9 mouse cellular contexts compared by ENCODE assay signal in the genomic region with DNA sequence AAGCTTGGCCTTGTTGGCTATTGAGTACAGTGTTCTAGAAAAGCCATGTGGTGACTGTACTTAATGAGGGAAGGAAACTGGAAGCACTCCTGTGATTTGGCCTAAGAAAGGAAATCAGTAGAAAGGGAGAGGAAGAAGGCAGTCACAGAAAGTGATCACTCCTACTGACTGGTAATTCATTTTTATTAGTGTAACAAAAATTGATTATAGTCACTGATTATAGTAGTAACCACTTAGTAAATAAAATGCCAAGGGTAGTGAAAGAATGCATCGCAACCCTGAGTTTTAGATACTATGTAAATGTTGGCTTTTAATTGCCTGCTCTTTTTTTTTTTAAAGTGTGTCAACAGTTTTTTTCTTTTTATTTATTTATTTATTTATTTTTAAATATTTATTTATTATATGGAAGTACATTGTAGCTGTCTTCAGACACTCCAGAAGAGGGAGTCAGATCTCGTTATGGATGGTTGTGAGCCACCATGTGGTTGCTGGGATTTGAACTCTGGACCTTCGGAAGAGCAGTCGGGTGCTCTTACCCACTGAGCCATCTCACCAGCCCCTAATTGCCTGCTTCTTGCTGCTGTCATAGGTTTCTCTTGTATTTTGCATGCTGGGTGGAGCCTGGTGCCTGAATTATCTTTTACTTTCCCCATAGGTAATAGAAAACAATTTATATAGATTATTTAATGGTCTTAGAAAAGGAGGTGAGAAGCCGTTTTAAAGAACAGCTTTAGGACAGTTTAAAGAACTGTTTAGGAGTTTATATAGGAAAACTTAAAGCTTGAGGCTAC. TPM values are rescaled to one million over a fixed set of nuclear protein-coding genes. Genes with fewer than 3 reads are reported as not detected.
DNase-seq lines count a peak whose midpoint lies in the region; ATAC-seq and TF ChIP-seq lines count a peak whose summit lies in the region.
"Had no signal": no experiment of that assay in that cellular context is flagged by ENCODE, and none has a peak within 500 bp of the region (broad histone marks: within the 10 kb centered on the region; RNA-seq: fewer than 3 reads in every experiment).

No protein-coding gene starts in this region.

- peak overlapping the region; percentile 79 for H3K4me2 ChIP-seq in heart, postnatal 0 days (ENCODE audit: low read depth, low read length)
- peak overlapping the region; percentile 81 for H3K4me2 ChIP-seq in embryonic facial prominence, embryonic 13.5 days
- H3K4me2 ChIP-seq in intestine, embryonic 14.5 days (ENCODE audit: low read length) = peak overlapping the region; percentile 98
- peak overlapping the region; percentile 75 for H3K4me2 ChIP-seq in midbrain, embryonic 15.5 days

- TF ChIP-seq EP300 in heart, postnatal 0 days (IDR thresholded peaks at IDR 0.05; ENCODE audit: low read depth) = no peak

- 63% methylated on average over 5 of the region's 5 CpGs for WGBS in heart, postnatal 0 days
- 84% methylated on average over 5 of the region's 5 CpGs for WGBS in embryonic facial prominence, embryonic 13.5 days
- WGBS in intestine, embryonic 14.5 days = 73% methylated on average over 5 of the region's 5 CpGs
- WGBS in midbrain, embryonic 15.5 days = 75% methylated on average over 5 of the region's 5 CpGs

- no peaks in the 10 kb centered on the region for H3K9me3 ChIP-seq in heart, postnatal 0 days (replicated peaks; ENCODE audit: control insufficient read depth, low read length)
- H3K9me3 ChIP-seq in embryonic facial prominence, embryonic 13.5 days = no peaks in the 10 kb centered on the region
- H3K9me3 ChIP-seq in intestine, embryonic 14.5 days (ENCODE audit: control insufficient read depth, low read length) = no peaks in the 10 kb centered on the region
- no peaks in the 10 kb centered on the region for H3K9me3 ChIP-seq in midbrain, embryonic 15.5 days

- no peak for TF ChIP-seq CTCF in heart, postnatal 0 days (IDR thresholded peaks at IDR 0.05; ENCODE audit: low read depth)

- peaks cover 56% of the 10 kb centered on the region for H3K4me1 ChIP-seq in heart, postnatal 0 days (ENCODE audit: control insufficient read depth, insufficient read depth)
- H3K4me1 ChIP-seq in embryonic facial prominence, embryonic 13.5 days = peaks cover 53% of the 10 kb centered on the region
- peaks cover 49% of the 10 kb centered on the region for H3K4me1 ChIP-seq in intestine, embryonic 14.5 days (replicated peaks; ENCODE audit: control insufficient read depth, insufficient read depth, low read length)
- H3K4me1 ChIP-seq in midbrain, embryonic 15.5 days = peaks cover 55% of the 10 kb centered on the region

- ATAC-seq in heart, postnatal 0 days (ENCODE audit: insufficient read depth, low read depth) = no peak
- ATAC-seq in embryonic facial prominence, embryonic 13.5 days (ENCODE audit: insufficient number of reproducible peaks, insufficient read depth, low FRiP score, low TSS enrichment, low read depth) = no peak
- ATAC-seq in intestine, embryonic 14.5 days (replicated peaks; ENCODE audit: low FRiP score, low TSS enrichment, low read depth) = no peak
- no peak for ATAC-seq in midbrain, embryonic 15.5 days (replicated peaks)

- no peak for DNase-seq in heart, postnatal 0 days (ENCODE audit: low spot score)
- DNase-seq in heart, postnatal 10 days = no peak
- DNase-seq in intestine, embryonic 14.5 days (ENCODE audit: low spot score) = no peak
- no peak for DNase-seq in Muller cell, postnatal 12 days (ENCODE audit: inconsistent ontology term)
- DNase-seq in left cerebral cortex, postnatal 25 days (ENCODE audit: low spot score in 2 of 2) = no peak
- DNase-seq in urinary bladder, adult 18-20 months (ENCODE audit: low spot score in 2 of 2) = no peak
- DNase-seq: kidney, postnatal 10 days had no signal

- no peak overlapping the region for H3K9ac ChIP-seq in heart, postnatal 0 days (replicated peaks; ENCODE audit: low read depth, low read length)
- no peak overlapping the region for H3K9ac ChIP-seq in embryonic facial prominence, embryonic 13.5 days
- no peak overlapping the region for H3K9ac ChIP-seq in intestine, embryonic 14.5 days (ENCODE audit: low read length)
- H3K9ac ChIP-seq in midbrain, embryonic 15.5 days = 0 out of 2 replicates have a peak overlapping the region, but pooled peaks have one; percentile 17

- H3K27me3 ChIP-seq in heart, postnatal 0 days (ENCODE audit: control insufficient read depth, insufficient read depth, low read length) = no peaks in the 10 kb centered on the region
- H3K27me3 ChIP-seq in embryonic facial prominence, embryonic 13.5 days = no peaks in the 10 kb centered on the region
- no peaks in the 10 kb centered on the region for H3K27me3 ChIP-seq in intestine, embryonic 14.5 days (replicated peaks; ENCODE audit: control insufficient read depth, insufficient read depth, low read length)
- H3K27me3 ChIP-seq in midbrain, embryonic 15.5 days (replicated peaks) = no peaks in the 10 kb centered on the region

- peak overlapping the region; percentile 80; the same call in 1 of the 2 replicates for H3K4me3 ChIP-seq in heart, postnatal 0 days (ENCODE audit: low read depth, low read length)
- H3K4me3 ChIP-seq in embryonic facial prominence, embryonic 13.5 days = peak overlapping the region; percentile 68; the same call in 1 of the 2 replicates
- H3K4me3 ChIP-seq in intestine, embryonic 14.5 days (ENCODE audit: low read depth, low read length) = peak overlapping the region; percentile 72
- peak overlapping the region; percentile 95 for H3K4me3 ChIP-seq in midbrain, embryonic 15.5 days

- no peak overlapping the region for H3K27ac ChIP-seq in heart, postnatal 0 days (ENCODE audit: low read depth)
- H3K27ac ChIP-seq in embryonic facial prominence, embryonic 13.5 days = no peak overlapping the region
- no peak overlapping the region for H3K27ac ChIP-seq in intestine, embryonic 14.5 days (ENCODE audit: low read depth)
- no peak overlapping the region for H3K27ac ChIP-seq in midbrain, embryonic 15.5 days

- H3K36me3 ChIP-seq in heart, postnatal 0 days (replicated peaks; ENCODE audit: control insufficient read depth, insufficient read depth, low read length) = 0 out of 2 replicates have a peak, but pooled peaks cover 5% of the 10 kb centered on the region
- H3K36me3 ChIP-seq in embryonic facial prominence, embryonic 13.5 days = peaks cover 19% of the 10 kb centered on the region
- H3K36me3 ChIP-seq in intestine, embryonic 14.5 days (ENCODE audit: control insufficient read depth, insufficient read depth, low read length) = peaks cover 24% of the 10 kb centered on the region
- no peaks in the 10 kb centered on the region for H3K36me3 ChIP-seq in midbrain, embryonic 15.5 days (replicated peaks)

- intact Hi-C loops in heart, postnatal 10 days (cut with DNase I) = loop anchor here (2.0 kb wide), 1 partner anchor 31 kb away; no protein-coding TSS in a partner anchor
- intact Hi-C loops in left cerebral cortex, postnatal 25 days (cut with DNase I) = no loop called here

RNA-seq across cellular contexts. Expression of gene Ywhae, which starts 3.0 kb away (rescaled TPM):
- 112 and 120 TPM in 2 replicates for total RNA-seq in heart, postnatal 0 days (2014; rRNA removed; ENCODE audit: low replicate concordance)
- 553 and 573 TPM in 2 replicates for polyA plus RNA-seq in heart, postnatal 0 days (2015; fragmentation: Nextera tagmentation; extraction: Ambion mirVana)
- 100 to 1,000 TPM; 738 to 749 TPM for total RNA-seq in heart, postnatal 10 days (2021)
- 959 and 992 TPM in 2 replicates for polyA plus RNA-seq in embryonic facial prominence, embryonic 13.5 days (2015; fragmentation: Nextera tagmentation; extraction: Ambion mirVana)
- polyA plus RNA-seq in intestine, embryonic 14.5 days (2014; fragmentation: Nextera tagmentation; extraction: Ambion mirVana) = 888 and 941 TPM in 2 replicates
- 1,262 and 1,349 TPM in 2 replicates for polyA plus RNA-seq in midbrain, embryonic 15.5 days (2015; fragmentation: Nextera tagmentation; extraction: Ambion mirVana)
- 1,000 to 10,000 TPM in 1 of 2 experiments, 100 to 1,000 TPM in 1; 981 to 1,083 TPM for total RNA-seq in left cerebral cortex, postnatal 25 days (2021)

RNA-seq across cellular contexts. Expression of gene Crk, which starts 56.6 kb away (rescaled TPM):
- 57.0 and 74.0 TPM in 2 replicates for total RNA-seq in heart, postnatal 0 days (2014; rRNA removed; ENCODE audit: low replicate concordance)
- 70.8 and 88.4 TPM in 2 replicates for polyA plus RNA-seq in heart, postnatal 0 days (2015; fragmentation: Nextera tagmentation; extraction: Ambion mirVana)
- total RNA-seq in heart, postnatal 10 days (2021) = 100 to 1,000 TPM; 108 to 112 TPM
- polyA plus RNA-seq in embryonic facial prominence, embryonic 13.5 days (2015; fragmentation: Nextera tagmentation; extraction: Ambion mirVana) = 123 and 136 TPM in 2 replicates
- 101 and 106 TPM in 2 replicates for polyA plus RNA-seq in intestine, embryonic 14.5 days (2014; fragmentation: Nextera tagmentation; extraction: Ambion mirVana)
- 117 and 118 TPM in 2 replicates for polyA plus RNA-seq in midbrain, embryonic 15.5 days (2015; fragmentation: Nextera tagmentation; extraction: Ambion mirVana)
- total RNA-seq in left cerebral cortex, postnatal 25 days (2021) = 100 to 1,000 TPM; 125 to 137 TPM
